Mouse (Mus musculus) CH12.LX (cell line): ENCODE results near the gene Zfp945. TPM values are rescaled to one million over a fixed set of nuclear protein-coding genes. Genes with fewer than 3 reads are reported as not detected.

Experiments
- DNase-seq: peaks from one replicate; pipeline ENCODE4 v3.0.0-alpha.2; 2013; ENCODE audit errors: extremely low read depth
- H3K27ac ChIP-seq: 2 replicates; pipeline ENCODE4 v1.5.1; 2012; ENCODE audit warnings: low read depth, mild to moderate bottlenecking, control low read depth, moderate library complexity; ENCODE audit not compliant: insufficient read depth
- H3K27me3 ChIP-seq: replicated peaks from 2 replicates; pipeline ENCODE3; 2012; ENCODE audit warnings: inconsistent platforms
- H3K36me3 ChIP-seq, 2 experiments: replicated peaks in 1 of 2; 2 replicates each; pipeline versions ENCODE3 to v1.6.1; 2012; ENCODE audit warnings: inconsistent platforms in 1 of 2, low read length in 1 of 2, mild to moderate bottlenecking in 1 of 2, mixed read lengths in 1 of 2, moderate library complexity in 1 of 2; ENCODE audit not compliant: control insufficient read depth in 1 of 2, insufficient read depth in 1 of 2
- H3K4me1 ChIP-seq, 2 experiments: 2 replicates each; pipeline ENCODE4 v1.6.1; 2012; ENCODE audit warnings: inconsistent platforms in 1 of 2, moderate library complexity in 1 of 2; ENCODE audit not compliant: insufficient read depth in 2 of 2, control insufficient read depth in 1 of 2
- H3K4me2 ChIP-seq: 2 replicates; pipeline ENCODE4 v1.6.1; 2012; ENCODE audit warnings: low read depth, mild to moderate bottlenecking, control low read depth; ENCODE audit not compliant: poor library complexity, insufficient read depth, severe bottlenecking
- H3K4me3 ChIP-seq, 3 experiments: fragments of 150-350 bp in 1 of 3; sonication (generic) in 1 of 3; replicated peaks in 1 of 3; 2 replicates each; pipeline versions ENCODE3 to v1.5.1; 2011 to 2012; ENCODE audit warnings: low read depth in 2 of 3, low read length in 2 of 3, mild to moderate bottlenecking in 2 of 3, moderate library complexity in 2 of 3, control low read depth in 1 of 3, improper control_type of control experiment in 1 of 3, inconsistent platforms in 1 of 3, mixed read lengths in 1 of 3; ENCODE audit not compliant: poor library complexity in 1 of 3
- H3K79me2 ChIP-seq: replicated peaks from 2 replicates; pipeline ENCODE4 v1.6.1; 2012; ENCODE audit warnings: mild to moderate bottlenecking, moderate library complexity; ENCODE audit not compliant: control insufficient read depth, poor library complexity, insufficient read depth, severe bottlenecking; ENCODE audit errors: extremely low read depth
- H3K9ac ChIP-seq: 2 replicates; pipeline ENCODE4 v1.6.1; 2012; ENCODE audit warnings: low read depth, mild to moderate bottlenecking, control low read depth, moderate library complexity; ENCODE audit not compliant: insufficient read depth
- H3K9me3 ChIP-seq: replicated peaks from 2 replicates; pipeline ENCODE3; 2012; ENCODE audit warnings: low read length, inconsistent platforms, mixed read lengths
- BHLHE40 ChIP-seq: IDR thresholded peaks from 2 replicates; pipeline ENCODE4 v1.6.1; 2011; ENCODE audit warnings: mild to moderate bottlenecking, low read depth, low read length, improper control_type of control experiment
- CHD2 ChIP-seq: IDR thresholded peaks from 2 replicates; pipeline ENCODE4 v1.6.1; 2011; ENCODE audit warnings: low read length, improper control_type of control experiment
- CTCF ChIP-seq, 2 experiments: IDR thresholded peaks in 1 of 2; conservative IDR thresholded peaks in 1 of 2; 2 replicates each; pipeline ENCODE4 v1.5.1; 2011 to 2012; ENCODE audit warnings: low read depth in 2 of 2, low read length in 2 of 2, improper control_type of control experiment in 1 of 2, inconsistent platforms in 1 of 2, mild to moderate bottlenecking in 1 of 2, moderate library complexity in 1 of 2
- ELF1 ChIP-seq: IDR thresholded peaks from 2 replicates; pipeline ENCODE4 v1.6.1; 2014; ENCODE audit warnings: low read depth, mild to moderate bottlenecking, inconsistent platforms, low read length, improper control_type of control experiment
- HCFC1 ChIP-seq: IDR thresholded peaks from 2 replicates; pipeline ENCODE4 v1.6.1; 2012; ENCODE audit warnings: low read depth, mild to moderate bottlenecking, inconsistent platforms, low read length, improper control_type of control experiment
- JUN ChIP-seq: IDR thresholded peaks from 2 replicates; pipeline ENCODE4 v1.6.1; 2011; ENCODE audit warnings: low read depth, mild to moderate bottlenecking, low read length, improper control_type of control experiment, moderate library complexity; ENCODE audit not compliant: insufficient read depth
- JUND ChIP-seq: conservative IDR thresholded peaks from 2 replicates; pipeline ENCODE4 v1.6.1; 2011; ENCODE audit warnings: low read depth, low read length, improper control_type of control experiment
- KAT2A ChIP-seq: IDR thresholded peaks from 2 replicates; pipeline ENCODE4 v1.6.1; 2012; ENCODE audit warnings: low read length, improper control_type of control experiment, inconsistent platforms; ENCODE audit not compliant: insufficient replicate concordance
- MAFK ChIP-seq: IDR thresholded peaks from 2 replicates; pipeline ENCODE4 v1.6.1; 2011; ENCODE audit warnings: low read length, improper control_type of control experiment; ENCODE audit not compliant: insufficient replicate concordance
- MYC ChIP-seq: IDR thresholded peaks from 2 replicates; pipeline ENCODE4 v1.6.1; 2011; ENCODE audit warnings: low read depth, mild to moderate bottlenecking, improper control_type of control experiment, low read length
- NELFE ChIP-seq: IDR thresholded peaks from 2 replicates; pipeline ENCODE4 v1.6.1; 2011; ENCODE audit warnings: low read depth, low read length, improper control_type of control experiment
- NRF1 ChIP-seq: IDR thresholded peaks from 2 replicates; pipeline ENCODE4 v1.6.1; 2014; ENCODE audit warnings: low read depth, mild to moderate bottlenecking, inconsistent platforms, low read length, improper control_type of control experiment, moderate library complexity
- POLR2A ChIP-seq: IDR thresholded peaks from 2 replicates; pipeline ENCODE4 v1.6.1; 2011; ENCODE audit warnings: low read depth, mild to moderate bottlenecking, improper control_type of control experiment, low read length
- RAD21 ChIP-seq: IDR thresholded peaks from 2 replicates; pipeline ENCODE4 v1.6.1; 2011; ENCODE audit warnings: low read depth, mild to moderate bottlenecking, low read length, improper control_type of control experiment, moderate library complexity
- RCOR1 ChIP-seq: conservative IDR thresholded peaks from 2 replicates; pipeline ENCODE4 v1.6.1; 2012; ENCODE audit warnings: low read depth, mild to moderate bottlenecking, inconsistent platforms, low read length, improper control_type of control experiment
- TBP ChIP-seq: conservative IDR thresholded peaks from 2 replicates; pipeline ENCODE4 v1.6.1; 2011; ENCODE audit warnings: low read depth, low read length, improper control_type of control experiment
- UBTF ChIP-seq: IDR thresholded peaks from 2 replicates; pipeline ENCODE4 v1.6.1; 2012; ENCODE audit warnings: low read depth, mild to moderate bottlenecking, inconsistent platforms, low read length, improper control_type of control experiment, moderate library complexity
- USF1 ChIP-seq: IDR thresholded peaks from 2 replicates; pipeline ENCODE4 v1.6.1; 2014; ENCODE audit warnings: low read depth, mild to moderate bottlenecking, inconsistent platforms, low read length, improper control_type of control experiment
- USF2 ChIP-seq: conservative IDR thresholded peaks from 2 replicates; pipeline ENCODE4 v1.6.1; 2011; ENCODE audit warnings: low read depth, low read length, improper control_type of control experiment
- ZKSCAN1 ChIP-seq: IDR thresholded peaks from 2 replicates; pipeline ENCODE4 v1.6.1; 2012; ENCODE audit warnings: low read depth, inconsistent platforms, low read length, improper control_type of control experiment, borderline replicate concordance
- ZNF384 ChIP-seq: IDR thresholded peaks from 2 replicates; pipeline ENCODE4 v1.6.1; 2012; ENCODE audit warnings: low read depth, low read length, improper control_type of control experiment, inconsistent platforms
- dilution Hi-C: fragments of 300-500 bp; cut with MboI; formaldehyde crosslinking; loops from 2 replicates; pipeline ENCODE4 v1.14.3; 2020; ENCODE audit warnings: low sequenced_read_pairs; ENCODE audit not compliant: extremely low pct_unique_long_range_greater_than_20kb, extremely low pct_ligation_motif_present
- in situ Hi-C: fragments of 300-500 bp; cut with MboI; formaldehyde crosslinking; loops from 3 replicates; pipeline ENCODE4 v1.14.3; 2019; ENCODE audit warnings: low sequenced_read_pairs, low pct_ligation_motif_present, low pct_unique_long_range_greater_than_20kb, mixed read lengths
- polyA plus RNA-seq: library from polyadenylated mRNA; unstranded; fragments of >175 nt; gene quantifications from 2 replicates; pipeline ENCODE4 v1.2.1, GENCODE M21; 2012; ENCODE audit warnings: low read depth; ENCODE audit not compliant: insufficient read length
- total RNA-seq, 2 experiments: library from RNA; depleted of rRNA; stranded (reverse); fragments of 300-350 nt in 1 of 2; fragments of >200 nt in 1 of 2; gene quantifications; 2 replicates each; pipeline ENCODE4 v1.2.3; 2012 to 2014

Zfp945 gene
- total and polyA plus RNA-seq, 3 experiments: 4.7 to 8.1 (median 6.0) TPM

DNA sequence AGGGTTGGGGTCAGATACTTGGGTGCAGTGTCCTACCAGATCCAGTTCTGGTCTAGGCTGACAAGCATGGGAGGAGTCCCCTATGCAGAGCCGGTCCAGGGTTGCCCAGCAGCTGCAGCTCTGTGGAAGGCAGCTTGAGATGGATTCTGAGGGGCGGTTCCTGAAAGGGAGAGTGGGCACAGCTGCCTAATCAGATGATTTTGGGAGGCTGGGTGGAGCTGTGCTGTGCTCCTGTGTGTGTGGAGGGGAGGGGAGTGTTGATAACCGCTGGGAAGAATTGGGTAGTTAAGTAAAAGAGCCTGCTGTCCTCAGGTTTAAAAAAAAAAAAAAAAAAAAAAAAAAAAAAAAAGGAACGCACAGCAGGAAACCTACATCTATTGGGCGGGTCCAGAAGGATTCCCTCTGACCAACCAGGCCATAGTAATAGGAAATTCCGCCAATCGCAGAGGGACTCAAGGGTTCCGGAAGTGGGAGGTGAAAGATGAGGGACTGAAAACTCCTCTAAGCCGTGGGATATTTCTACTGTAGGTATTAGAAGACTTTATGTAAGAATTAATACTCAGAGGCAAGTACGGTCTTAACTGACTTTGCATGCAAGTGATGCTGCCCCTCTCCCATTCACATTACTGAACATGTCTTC lies 17.2 kb upstream of the Zfp945 start:
- no peak for DNase-seq
- H3K9me3 ChIP-seq: no peaks in the 10 kb centered on the region
- H3K4me1 ChIP-seq: peaks cover 0 to 3% of the 10 kb centered on the region in 2 experiments; a peak in 1 of 4 replicates
- peak overlapping the region; percentile 74 for H3K4me2 ChIP-seq
- no peaks in the 10 kb centered on the region for H3K36me3 ChIP-seq
- in situ Hi-C loops: no loop called here
- H3K4me3 ChIP-seq: peak overlapping the region in 2 of 3 experiments; percentile 34 to 51
- dilution Hi-C loops: no loop called here
- TF ChIP-seq RAD21 (no peak), ZNF384 (peak; percentile 96), ELF1 (peak; percentile 67), NRF1 (no peak)
- no peaks in the 10 kb centered on the region for H3K79me2 ChIP-seq
- peak overlapping the region; percentile 9; the same call in 1 of the 2 replicates for H3K9ac ChIP-seq
- H3K27me3 ChIP-seq: no peaks in the 10 kb centered on the region
- H3K27ac ChIP-seq: no peak overlapping the region

DNA sequence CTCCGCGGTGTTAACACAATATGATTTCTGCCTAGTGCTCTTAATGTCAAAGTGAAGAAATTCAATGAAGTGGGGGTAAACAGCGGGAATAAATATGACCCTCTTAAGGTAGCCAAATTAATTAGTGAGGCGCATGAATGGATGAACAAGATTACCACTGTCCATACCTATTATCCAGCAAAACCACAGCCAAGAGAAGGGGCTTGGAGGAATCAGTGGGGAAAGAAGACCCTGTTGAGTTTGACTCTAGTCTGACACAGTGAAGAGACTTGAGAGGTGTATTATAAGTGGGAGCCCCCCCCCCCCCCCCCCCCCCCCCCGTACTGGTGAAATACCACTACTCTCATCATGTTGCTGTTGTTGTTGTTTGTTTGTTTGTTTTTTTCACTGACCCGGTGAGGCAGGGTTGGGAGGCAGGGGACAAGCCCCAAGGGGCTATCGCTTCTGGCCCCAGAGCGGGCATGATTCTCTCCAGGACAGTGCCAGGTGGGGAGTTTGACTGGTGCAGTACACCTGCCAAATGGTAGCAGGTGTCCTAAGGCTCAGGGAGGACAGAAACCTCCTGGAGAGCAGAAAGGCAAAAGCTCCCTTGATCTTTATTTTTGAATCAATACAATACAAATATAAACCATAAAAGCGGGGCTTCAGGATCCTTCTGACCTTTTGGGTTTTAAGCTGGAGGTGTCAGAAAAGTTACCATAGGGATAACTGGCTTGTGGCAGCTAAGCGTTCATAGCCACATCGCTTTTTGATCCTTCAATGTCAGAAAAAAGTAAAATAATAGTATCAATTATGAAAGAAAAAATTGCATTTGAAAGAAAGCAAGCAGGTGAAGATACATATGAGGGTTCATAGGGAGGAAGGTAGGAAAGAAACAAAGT lies 10.7 kb upstream of the Zfp945 start:
- no peak overlapping the region for H3K9ac ChIP-seq

DNA sequence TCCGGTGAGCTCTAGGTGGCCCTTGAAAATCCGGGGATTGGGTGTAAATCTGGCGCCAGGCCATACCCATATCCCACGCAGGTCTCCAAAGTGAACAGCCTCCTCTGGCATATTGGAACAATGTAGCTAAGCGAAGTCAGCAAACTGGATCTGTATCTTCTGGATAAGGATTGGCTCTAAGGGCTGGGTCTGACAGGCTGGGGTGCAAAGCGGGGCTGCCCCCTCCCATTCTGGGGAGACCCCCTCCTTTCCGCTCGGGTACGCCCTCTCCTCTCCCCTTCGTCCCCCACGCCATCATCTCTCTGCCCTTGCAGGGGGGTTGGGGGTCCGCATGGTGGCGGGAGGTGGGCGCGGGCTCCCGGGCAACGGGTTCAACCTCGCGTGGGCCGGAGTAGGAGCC lies 9.4 kb upstream of the Zfp945 start:
- Histone ChIP-seq H3K9me3 (peaks cover 6% of the 10 kb centered on the region), H3K4me1 (no peaks in the 10 kb centered on the region), H3K79me2 (no peaks in the 10 kb centered on the region), H3K27ac (no peak overlapping the region), H3K27me3 (no peaks in the 10 kb centered on the region), H3K4me2 (no peak overlapping the region), H3K4me3 (no peak overlapping the region)
- in situ Hi-C loops: no loop called here
- no peak for DNase-seq
- no peak for TF ChIP-seq USF1
- no peak for TF ChIP-seq UBTF
- no peak for TF ChIP-seq MAFK
- TF ChIP-seq RCOR1: no peak
- TF ChIP-seq ELF1: no peak
- TF ChIP-seq HCFC1: no peak
- no peak for TF ChIP-seq CTCF (conservative IDR thresholded peaks at IDR 0.05 in 1 of 2, IDR thresholded peaks at IDR 0.05 in 1 of 2; ENCODE audit: low read depth in 2 of 2, low read length in 2 of 2)
- TF ChIP-seq JUND: no peak
- TF ChIP-seq, all 38 proteins: peak for 0
- dilution Hi-C loops: no loop called here
- Histone ChIP-seq H3K9ac (no peak overlapping the region), H3K36me3 (no peaks in the 10 kb centered on the region)

More for the DNA sequence above, 10.7 kb upstream of the Zfp945 start:
- in situ Hi-C loops: no loop called here
- Histone ChIP-seq H3K27ac (no peak overlapping the region), H3K27me3 (no peaks in the 10 kb centered on the region), H3K4me3 (no peak overlapping the region), H3K36me3 (no peaks in the 10 kb centered on the region), H3K79me2 (no peaks in the 10 kb centered on the region)
- DNase-seq: no peak
- TF ChIP-seq NELFE: no peak
- TF ChIP-seq CHD2: no peak
- no peak for TF ChIP-seq RAD21
- TF ChIP-seq JUN: no peak
- TF ChIP-seq BHLHE40: no peak
- TF ChIP-seq MYC: no peak
- no peak for TF ChIP-seq HCFC1
- TF ChIP-seq ZKSCAN1: no peak
- no peak for TF ChIP-seq ELF1
- TF ChIP-seq KAT2A: no peak
- no peak for TF ChIP-seq TBP
- TF ChIP-seq USF2: no peak
- TF ChIP-seq POLR2A: no peak
- TF ChIP-seq, all 38 proteins: peak for 0
- Histone ChIP-seq H3K9me3 (peaks cover 6% of the 10 kb centered on the region), H3K4me2 (no peak overlapping the region), H3K4me1 (no peaks in the 10 kb centered on the region)
- dilution Hi-C loops: no loop called here
